Mouse (Mus musculus) bone marrow macrophage, adult 2 months (primary cell): ENCODE data around the gene Gm10382.

Experiments
- CTCF ChIP-seq: IDR thresholded peaks from 2 replicates; pipeline ENCODE4 v1.5.1; 2012; ENCODE audit warnings: low read depth, mild to moderate bottlenecking, low read length, moderate library complexity
- POLR2A ChIP-seq: IDR thresholded peaks from 2 replicates; pipeline ENCODE4 v1.6.1; 2012; ENCODE audit warnings: mild to moderate bottlenecking, low read depth, low read length, borderline replicate concordance

GRCm38 (mm10) chr5:125402991-125403390, 13.9 kb downstream of the Gm10382 start:
- TF ChIP-seq CTCF (no peak), POLR2A (no peak)
